Comparison of ENCODE assay signal across 29 mouse cellular contexts in the genomic region with DNA sequence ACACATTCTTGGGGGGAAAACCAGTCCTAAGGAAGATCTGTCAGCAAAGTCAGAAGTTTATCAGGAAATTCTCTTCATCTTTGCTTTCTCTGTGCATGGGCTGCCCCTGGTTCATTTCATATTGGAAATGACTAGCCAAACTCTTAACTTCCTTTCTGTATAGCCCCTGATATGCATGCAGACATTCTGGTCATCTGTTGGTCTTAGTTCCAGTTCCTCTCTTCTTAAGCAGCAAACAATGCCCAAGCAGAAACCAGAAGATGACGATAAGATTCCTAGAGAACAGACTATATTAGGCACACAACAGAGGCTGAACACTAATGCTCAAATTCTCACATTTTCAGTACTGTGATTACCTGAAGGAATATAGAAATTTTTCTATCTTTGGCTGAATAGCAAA.
"Had no signal": no experiment of that assay in that cellular context is flagged by ENCODE, and none has a peak within 500 bp of the region (broad histone marks: within the 10 kb centered on the region; RNA-seq: fewer than 3 reads in every experiment).

No protein-coding gene starts in this region.

- H3K9me3 ChIP-seq: limb, embryonic 10.5 days; limb, embryonic 12.5 days; limb, embryonic 13.5 days; limb, embryonic 15.5 days; liver, embryonic 12.5 days; liver, embryonic 13.5 days; liver, embryonic 15.5 days; lung, embryonic 15.5 days; megakaryocyte, embryonic 14.5 days; midbrain, embryonic 10.5 days; midbrain, embryonic 12.5 days; midbrain, embryonic 13.5 days; midbrain, embryonic 15.5 days; neural tube, embryonic 12.5 days had no signal

- H3K27me3 ChIP-seq: limb, embryonic 12.5 days; limb, embryonic 13.5 days; limb, embryonic 15.5 days; liver, embryonic 12.5 days; liver, embryonic 13.5 days; liver, embryonic 15.5 days; lung, embryonic 15.5 days; megakaryocyte, embryonic 14.5 days; midbrain, embryonic 12.5 days; midbrain, embryonic 13.5 days; midbrain, embryonic 15.5 days; neural tube, embryonic 12.5 days had no signal

- H3K9ac ChIP-seq: limb, embryonic 12.5 days; limb, embryonic 13.5 days; limb, embryonic 15.5 days; liver, embryonic 12.5 days; liver, embryonic 13.5 days; liver, embryonic 14.5 days; liver, embryonic 15.5 days; liver, postnatal 0 days; lung, embryonic 14.5 days; lung, embryonic 15.5 days; midbrain, embryonic 12.5 days; midbrain, embryonic 13.5 days; midbrain, embryonic 15.5 days; neural tube, embryonic 12.5 days had no signal

- H3K27ac ChIP-seq: limb, embryonic 10.5 days; limb, embryonic 12.5 days; limb, embryonic 13.5 days; limb, embryonic 15.5 days; liver, embryonic 12.5 days; liver, embryonic 13.5 days; liver, embryonic 14.5 days; liver, embryonic 15.5 days; lung, embryonic 15.5 days; macrophage; midbrain, embryonic 10.5 days; midbrain, embryonic 12.5 days; midbrain, embryonic 13.5 days; midbrain, embryonic 15.5 days; neural tube, embryonic 12.5 days had no signal

- H3K36me3 ChIP-seq: limb, embryonic 10.5 days; limb, embryonic 12.5 days; limb, embryonic 13.5 days; limb, embryonic 15.5 days; liver, embryonic 12.5 days; liver, embryonic 13.5 days; liver, embryonic 15.5 days; lung, embryonic 15.5 days; midbrain, embryonic 10.5 days; midbrain, embryonic 12.5 days; midbrain, embryonic 13.5 days; midbrain, embryonic 15.5 days; neural tube, embryonic 12.5 days had no signal

- DNase-seq: left cerebral cortex, postnatal 4 days; liver, embryonic 13.5 days; liver, postnatal 0 days; lung, adult 18-20 months; lung, adult 2 months; lung, embryonic 14.5 days; lung, postnatal 10 days; lung, postnatal 14 days; lung, postnatal 36 days; lung, postnatal 4 days; midbrain, embryonic 14.5 days had no signal

- H3K4me1 ChIP-seq: limb, embryonic 10.5 days; limb, embryonic 12.5 days; limb, embryonic 13.5 days; limb, embryonic 15.5 days; liver, embryonic 12.5 days; liver, embryonic 13.5 days; liver, embryonic 15.5 days; lung, embryonic 15.5 days; midbrain, embryonic 10.5 days; midbrain, embryonic 12.5 days; midbrain, embryonic 13.5 days; midbrain, embryonic 15.5 days; neural tube, embryonic 12.5 days had no signal

- H3K4me3 ChIP-seq: limb, embryonic 10.5 days; limb, embryonic 12.5 days; limb, embryonic 13.5 days; limb, embryonic 15.5 days; liver, embryonic 12.5 days; liver, embryonic 13.5 days; liver, embryonic 15.5 days; lung, embryonic 15.5 days; megakaryocyte, embryonic 14.5 days; midbrain, embryonic 10.5 days; midbrain, embryonic 12.5 days; midbrain, embryonic 13.5 days; midbrain, embryonic 15.5 days; myocyte; neural tube, embryonic 12.5 days had no signal

- H3K4me2 ChIP-seq: limb, embryonic 12.5 days; limb, embryonic 13.5 days; limb, embryonic 15.5 days; liver, embryonic 11.5 days; liver, embryonic 12.5 days; liver, embryonic 13.5 days; liver, embryonic 15.5 days; lung, embryonic 14.5 days; lung, embryonic 15.5 days; midbrain, embryonic 11.5 days; midbrain, embryonic 12.5 days; midbrain, embryonic 13.5 days; midbrain, embryonic 15.5 days; neural tube, embryonic 12.5 days had no signal
